Mouse (Mus musculus) frontal cortex, adult 2 months (tissue): ENCODE data around the gene Ybx2. TPM values are rescaled to one million over a fixed set of nuclear protein-coding genes. Genes with fewer than 3 reads are reported as not detected.

Experiments used
- DNase-seq, 2 experiments: peaks; one replicate each; pipeline ENCODE4 v3.0.0; 2022; ENCODE audit warnings: low spot score in 1 of 2; ENCODE audit errors: extremely low spot score in 1 of 2
- polyA plus RNA-seq: library from polyadenylated mRNA; depleted of rRNA; stranded (reverse); fragments of >200 nt; gene quantifications from 2 replicates; pipeline ENCODE4 v1.2.3, GENCODE M21; 2012

Ybx2 gene
- polyA plus RNA-seq, 1 experiment = 20.6 TPM

DNA sequence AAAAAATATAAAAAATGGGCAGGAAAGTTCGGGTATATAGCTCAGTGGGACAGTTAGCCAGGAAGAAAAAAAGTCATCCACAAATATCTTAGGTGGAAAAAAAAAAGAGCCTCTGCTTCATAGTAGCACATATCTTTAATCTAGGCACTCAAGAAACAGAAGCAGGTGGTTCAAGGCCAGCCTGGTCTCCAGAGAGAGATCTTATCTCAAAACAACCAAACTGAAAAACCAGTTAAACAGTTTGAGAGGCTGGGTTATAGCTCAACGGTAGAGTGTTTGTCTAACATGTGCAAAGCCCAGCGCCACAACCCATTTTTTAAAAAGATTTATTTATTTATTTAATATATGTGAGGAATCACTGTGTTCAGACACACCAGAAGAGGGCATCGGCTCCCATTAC lies 2.5 kb upstream of the Ybx2 start:
- no peak for DNase-seq

GRCm38 (mm10) chr11:69934169-69934568 lies 1.4 kb upstream of the Ybx2 start:
- peak in 1 of 2 experiments; percentile 93 for DNase-seq

GRCm38 (mm10) chr11:69934681-69935080 lies 915 bp upstream of the Ybx2 start:
- no peak for DNase-seq

DNA sequence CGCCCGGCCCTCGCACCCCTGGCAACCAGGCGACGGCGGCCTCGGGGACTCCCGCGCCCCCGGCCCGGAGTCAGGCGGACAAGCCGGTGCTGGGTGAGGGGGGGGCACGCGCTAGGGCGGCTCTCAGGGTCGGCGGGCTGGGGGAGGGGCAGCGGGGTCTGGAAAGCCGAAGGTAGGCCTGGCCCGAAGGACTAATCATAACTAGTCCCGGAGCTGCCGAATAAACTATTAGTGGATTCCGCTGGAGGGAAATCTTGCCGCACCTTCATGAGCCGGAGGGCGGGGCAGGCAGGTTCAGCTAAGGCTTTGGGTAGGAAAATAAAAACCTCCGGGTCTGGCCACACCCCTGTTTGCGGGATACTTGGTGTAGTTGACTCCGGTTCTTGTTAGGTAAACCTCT lies 560 bp downstream of the Ybx2 start:
- no peak for DNase-seq

- DNase-seq = no peak
Observed at GRCm38 (mm10) chr11:69936714-69937347, 1.2 kb downstream of the Ybx2 start.

GRCm38 (mm10) chr11:69937385-69937784 lies 1.8 kb downstream of the Ybx2 start:
- no peak for DNase-seq

DNA sequence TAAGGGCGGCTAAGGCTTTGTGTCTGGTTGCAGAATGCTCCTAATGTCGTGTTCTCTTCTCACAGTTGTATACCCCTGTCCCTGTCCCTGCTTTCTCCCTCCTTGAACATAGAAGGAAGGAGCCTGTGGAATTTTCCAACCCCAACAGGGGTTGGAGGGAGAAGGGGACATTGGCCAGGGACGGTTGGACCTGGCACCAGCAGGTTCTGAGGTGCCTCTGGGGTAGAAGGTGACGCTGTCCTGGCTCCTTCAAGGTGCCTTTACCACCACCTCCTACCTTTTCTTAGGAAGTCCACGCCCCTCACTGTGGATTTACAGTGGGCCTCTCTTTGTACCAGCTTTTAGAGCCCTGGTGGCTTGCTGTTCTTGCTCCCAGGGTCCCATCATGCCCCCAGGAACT lies 2.2 kb downstream of the Ybx2 start:
- DNase-seq = no peak

DNA sequence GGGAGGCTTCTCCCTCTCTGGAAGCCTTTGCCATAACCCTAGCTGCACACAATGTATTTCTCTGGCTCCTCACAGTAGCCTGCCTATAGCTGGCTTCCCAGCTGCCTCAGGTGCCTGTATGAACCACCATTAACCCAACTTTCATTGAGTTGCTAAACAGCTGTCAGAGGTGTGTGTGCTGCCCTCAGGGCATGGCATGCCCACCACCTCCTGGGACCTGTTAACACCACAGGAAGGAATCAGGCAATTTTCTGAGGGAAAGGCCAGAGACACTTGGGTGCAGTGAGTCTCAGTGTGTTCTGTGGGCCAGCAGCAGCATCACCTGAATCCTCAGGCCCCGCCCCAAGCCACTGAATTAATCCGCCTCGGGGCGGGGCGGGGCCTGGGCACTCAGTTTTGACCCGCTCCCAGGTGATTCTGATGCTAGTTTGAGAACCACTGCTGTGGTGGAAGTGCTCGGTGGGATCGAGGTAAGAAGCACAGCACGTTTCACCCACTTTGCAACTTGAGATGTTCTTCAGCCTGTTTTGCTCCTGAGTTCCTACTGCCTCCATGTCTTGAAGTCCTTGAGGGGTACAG lies 2.9 kb downstream of the Ybx2 start:
- DNase-seq = no peak

- no peak for DNase-seq
Observed at GRCm38 (mm10) chr11:69939181-69939580, 3.6 kb downstream of the Ybx2 start.

- no peak for DNase-seq
Observed at GRCm38 (mm10) chr11:69939731-69940130, 4.1 kb downstream of the Ybx2 start.

DNA sequence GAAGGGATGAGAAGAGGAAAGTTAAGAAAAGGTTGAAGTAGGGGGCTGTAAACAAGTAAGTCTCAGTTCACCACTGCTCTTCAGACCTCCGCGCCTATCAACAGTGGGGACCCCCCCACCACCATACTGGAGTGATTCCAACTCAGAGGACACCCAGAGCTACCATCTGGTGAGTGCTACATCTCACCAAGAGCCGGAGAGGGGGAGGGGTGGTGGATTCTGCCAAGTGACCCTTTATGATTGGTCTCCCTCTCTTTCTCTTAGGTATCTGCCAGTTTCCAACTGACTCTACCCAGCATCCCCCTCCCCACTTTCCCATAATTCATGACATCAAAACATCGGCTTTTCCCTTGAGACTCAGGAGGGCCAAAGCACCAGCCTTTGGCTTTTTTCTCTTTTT lies 5.4 kb downstream of the Ybx2 start:
- DNase-seq = no peak

DNA sequence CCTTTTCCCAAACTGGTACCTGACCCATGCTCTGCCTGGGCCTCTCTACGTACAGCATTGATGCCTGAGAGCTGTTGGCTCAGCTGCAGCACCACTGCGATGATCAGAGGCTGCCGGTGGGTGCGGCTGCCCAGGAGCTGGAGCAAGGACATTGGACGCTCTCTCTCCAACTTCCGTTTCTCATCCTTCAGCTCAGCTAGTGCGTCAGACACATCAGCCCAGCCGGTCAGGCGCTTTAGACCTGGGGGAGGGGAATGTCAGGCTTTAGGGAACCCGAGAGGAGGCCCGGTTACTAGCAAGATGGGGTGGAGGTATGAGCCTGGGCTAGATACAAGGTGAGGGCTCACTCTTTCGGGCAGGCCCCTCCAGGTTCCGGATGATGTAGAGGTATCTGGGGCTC lies 9.6 kb downstream of the Ybx2 start:
- DNase-seq = no peak

- DNase-seq = no peak
Observed at GRCm38 (mm10) chr11:69945997-69946891, 10.6 kb downstream of the Ybx2 start.

GRCm38 (mm10) chr11:69947337-69948065 lies 11.9 kb downstream of the Ybx2 start:
- no peak for DNase-seq

DNA sequence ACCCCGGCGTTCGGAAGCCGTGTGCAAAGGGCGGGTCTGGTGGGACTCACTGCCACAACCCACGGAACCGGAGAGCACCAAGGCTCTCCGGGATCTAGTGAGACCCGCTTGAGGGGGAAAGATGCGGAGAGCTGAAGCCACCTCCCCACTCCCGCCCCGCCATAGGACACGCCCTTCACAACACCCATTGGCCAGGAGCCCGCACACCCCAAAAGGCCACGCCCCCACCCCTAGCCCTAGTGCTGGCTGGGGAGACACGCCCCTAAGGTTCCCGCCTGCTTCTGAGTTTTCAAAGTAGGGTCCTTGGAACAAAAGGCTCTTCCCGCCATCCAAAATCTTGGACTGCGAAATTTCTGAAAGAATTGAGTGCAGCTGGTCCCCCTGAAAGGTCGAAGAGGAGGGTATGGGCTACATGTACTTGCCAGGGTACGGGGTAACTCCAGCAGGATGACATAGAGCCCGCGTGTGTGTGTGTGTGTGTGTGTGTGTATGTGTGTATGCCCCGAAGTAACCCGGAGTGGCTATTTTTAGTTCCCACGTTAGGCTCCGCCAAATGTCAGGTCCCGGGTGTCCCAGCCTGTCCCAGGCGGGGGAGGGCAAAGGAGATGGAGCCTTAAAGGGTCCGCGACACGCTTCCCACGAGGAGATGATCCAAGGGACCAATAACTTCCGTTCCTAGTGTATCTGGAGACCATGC lies 12.6 kb downstream of the Ybx2 start, which contains the start of gene Slc2a4:
Gene Slc2a4 (minus strand): TSS at position 123 of the 697 bp plus-strand sequence.
- peak in 1 of 2 experiments; percentile 53 for DNase-seq

DNA sequence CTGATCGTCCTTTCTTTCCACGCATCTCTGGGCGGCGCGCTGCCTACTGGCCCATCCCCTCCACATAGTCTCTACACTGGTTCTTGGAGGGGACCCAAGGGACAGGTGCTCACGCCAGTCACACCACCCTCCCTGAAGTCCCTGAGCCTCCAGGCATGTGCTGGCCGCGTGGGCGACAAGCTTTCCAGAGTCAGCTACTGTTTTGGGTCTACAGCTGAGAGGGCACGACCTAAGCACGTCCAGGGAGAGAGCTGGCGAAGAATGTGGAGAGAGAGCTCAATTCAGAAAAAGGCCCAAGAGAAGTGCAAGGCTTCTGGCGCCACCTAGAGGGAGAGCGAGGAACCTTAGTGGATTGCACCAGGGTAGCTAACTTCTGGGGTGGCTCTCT lies 13.2 kb downstream of the Ybx2 start:
- peak; percentile 31 to 84 for DNase-seq

DNA sequence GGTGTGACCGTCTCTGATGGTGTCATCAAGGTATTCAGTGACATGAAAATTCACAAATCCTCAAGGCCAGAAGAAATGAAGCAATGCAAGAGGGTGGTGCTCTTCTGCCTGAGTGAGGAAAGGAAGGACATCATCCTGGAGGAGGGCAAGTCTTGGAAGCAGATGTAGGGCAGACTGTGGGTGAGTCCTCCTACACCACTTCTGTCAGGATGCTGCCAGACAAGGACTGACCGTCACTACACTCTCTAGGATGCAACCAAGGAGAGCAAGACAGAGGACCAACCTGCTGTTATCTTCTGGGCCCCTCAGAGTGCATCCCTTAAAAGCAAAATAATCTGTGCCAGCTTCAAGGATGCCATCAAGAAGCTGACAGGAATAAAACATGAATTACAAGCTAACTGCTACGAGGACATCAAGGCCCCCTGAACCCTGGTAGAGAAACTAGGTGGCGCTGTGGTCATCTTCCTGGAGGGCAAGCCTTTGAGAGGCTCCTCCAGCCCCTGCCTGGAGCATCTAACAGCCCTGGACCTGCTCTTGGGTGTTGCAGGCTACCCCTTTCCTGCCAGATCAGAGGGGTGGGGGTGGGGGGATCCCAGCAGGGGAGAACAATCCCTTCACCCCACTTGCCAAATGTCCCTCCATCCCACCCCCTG lies 15.3 kb downstream of the Ybx2 start:
- DNase-seq = no peak

GRCm38 (mm10) chr11:69952274-69952673 lies 16.7 kb downstream of the Ybx2 start:
- no peak for DNase-seq

DNA sequence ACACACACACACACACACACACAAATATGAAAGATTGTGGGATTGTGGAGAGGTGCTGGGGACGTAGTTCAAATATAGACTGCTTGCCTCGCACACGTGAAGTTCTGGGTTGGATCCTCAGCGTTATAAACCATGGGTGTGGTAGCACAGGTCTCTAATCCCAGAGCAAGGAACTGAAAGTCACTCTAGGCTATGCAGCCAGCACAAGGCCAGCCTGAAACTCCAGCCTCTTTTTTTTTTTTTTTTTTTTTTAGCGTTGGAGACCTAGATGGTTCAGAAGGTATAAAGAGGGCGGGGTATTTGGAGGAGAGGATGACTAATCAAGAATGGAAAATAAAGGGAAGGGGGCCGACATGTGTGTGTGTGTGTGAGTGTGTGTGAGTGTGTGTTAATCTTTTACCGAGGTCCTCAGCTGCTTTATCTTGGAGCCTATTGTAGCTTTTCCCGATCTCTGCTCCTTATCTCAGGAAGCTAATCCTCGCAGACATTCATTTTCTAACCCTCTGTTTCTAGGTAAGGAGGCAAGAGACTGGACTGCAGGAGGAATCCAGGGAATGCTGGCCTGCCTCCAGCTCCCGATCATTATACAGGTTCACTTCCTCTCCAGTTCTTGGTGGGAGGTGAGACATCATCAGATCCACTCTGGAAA lies 17.8 kb downstream of the Ybx2 start:
- DNase-seq = no peak
